Mouse (Mus musculus) hematopoietic stem cell, adult 5-6 weeks (primary cell): ENCODE measurements at regions not wholly inside any gene's neighbourhood (a gene's known extent, or its start where the extent isn't known, plus 50 kb on each side); places are given as distances from the start of the nearest gene placed in this dataset.

Source experiments
- ATAC-seq, 2 experiments: fragments of 125-278 bp in 1 of 2; replicated peaks in 1 of 2; 2 replicates each; pipeline ENCODE4 v1.8.0; 2016 to 2017; ENCODE audit warnings: inconsistent platforms in 2 of 2, mild to moderate bottlenecking in 2 of 2, moderate number of reproducible peaks in 2 of 2, low read depth in 1 of 2, moderate TSS enrichment in 1 of 2; ENCODE audit not compliant: low FRiP score in 2 of 2, poor library complexity in 2 of 2, severe bottlenecking in 2 of 2, insufficient read depth in 1 of 2, low TSS enrichment in 1 of 2

GRCm38 (mm10) chr16:70880678-70881077 lies 566.9 kb downstream of the Gbe1 start:
- ATAC-seq = no peak

- no peak for ATAC-seq
Measured at GRCm38 (mm10) chr16:70881098-70881850, 567.5 kb downstream of the Gbe1 start.

DNA sequence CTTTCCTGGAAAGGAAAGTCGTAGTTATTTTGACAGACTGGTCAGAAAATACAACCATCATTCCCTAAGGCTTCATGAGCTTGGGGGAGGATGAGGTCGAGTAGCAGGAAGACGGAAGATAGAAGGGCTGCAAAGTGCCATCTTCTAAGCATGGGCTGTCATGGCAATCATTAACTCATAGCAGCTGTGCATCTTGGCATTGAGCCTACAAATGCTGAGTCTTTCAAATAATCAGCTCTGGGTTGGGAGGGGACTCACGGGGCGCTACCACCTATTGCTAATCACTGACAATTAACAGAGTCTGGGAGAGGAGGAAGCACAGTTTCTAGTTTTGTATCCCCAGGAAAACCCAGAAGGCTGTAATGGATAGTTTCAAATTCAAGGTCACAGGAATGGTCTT lies 586.3 kb downstream of the Gbe1 start:
- no peak for ATAC-seq

GRCm38 (mm10) chr16:70920047-70920446 lies 606.3 kb downstream of the Gbe1 start:
- no peak for ATAC-seq

GRCm38 (mm10) chr16:70929651-70930050 lies 615.9 kb downstream of the Gbe1 start:
- no peak for ATAC-seq

DNA sequence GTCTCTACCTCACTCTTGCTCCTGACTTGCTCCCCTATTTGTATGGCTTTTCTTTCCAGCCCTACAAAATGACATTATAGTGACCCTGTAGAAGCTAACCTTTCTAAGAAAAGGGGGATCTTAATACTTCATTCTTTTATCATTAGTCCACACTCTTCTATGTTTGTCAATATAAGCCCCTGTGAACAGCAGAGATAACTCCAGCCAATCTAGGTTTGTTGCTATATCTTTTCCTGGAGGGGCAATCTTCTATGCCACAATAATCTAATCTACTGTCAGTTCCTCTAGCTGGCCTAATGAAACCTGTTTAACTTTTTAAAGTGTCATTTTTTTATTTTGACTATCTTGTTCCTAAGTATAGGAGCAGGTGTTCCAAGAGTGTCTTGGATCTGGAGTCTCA lies 622.2 kb downstream of the Gbe1 start:
- ATAC-seq = no peak

GRCm38 (mm10) chr16:70952937-70953336 lies 639.2 kb downstream of the Gbe1 start:
- no peak for ATAC-seq
